Mouse (Mus musculus): ENCODE measurements around the gene Jdp2. TPM values are rescaled to one million over a fixed set of nuclear protein-coding genes. Genes with fewer than 3 reads are reported as not detected.

Jdp2 gene
- polyA plus RNA-seq, 1 experiment: 11.2 TPM

DNA sequence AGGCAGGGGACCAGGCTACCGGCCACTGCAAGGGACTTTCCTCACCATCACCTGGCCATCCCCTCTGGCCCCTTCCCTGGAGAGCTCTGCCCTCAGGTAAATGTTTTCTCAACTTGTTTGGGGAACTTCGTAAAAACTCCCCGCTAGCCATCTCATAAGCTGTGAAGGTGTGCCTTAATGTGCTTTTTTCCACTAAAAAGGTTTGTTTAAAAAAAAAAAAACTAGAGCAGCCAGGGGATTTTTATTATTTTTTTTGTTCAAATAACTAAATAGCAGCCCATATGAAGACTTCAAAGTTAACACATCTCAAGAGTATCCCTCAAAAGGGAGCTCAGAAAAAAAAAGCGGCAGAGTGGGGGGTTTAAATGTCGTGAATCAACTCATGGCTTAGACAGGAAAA is 80.3 kb downstream of the Jdp2 start:
- no peak overlapping the region for H3K27ac ChIP-seq (replicated peaks; ENCODE audit: low read depth, low read length)
- H3K4me3 ChIP-seq (ENCODE audit: insufficient read depth, low read depth, low read length): no peak overlapping the region
- no peaks in the 10 kb centered on the region for H3K4me1 ChIP-seq (ENCODE audit: control insufficient read depth, insufficient read depth, insufficient read length, low read length)

DNA sequence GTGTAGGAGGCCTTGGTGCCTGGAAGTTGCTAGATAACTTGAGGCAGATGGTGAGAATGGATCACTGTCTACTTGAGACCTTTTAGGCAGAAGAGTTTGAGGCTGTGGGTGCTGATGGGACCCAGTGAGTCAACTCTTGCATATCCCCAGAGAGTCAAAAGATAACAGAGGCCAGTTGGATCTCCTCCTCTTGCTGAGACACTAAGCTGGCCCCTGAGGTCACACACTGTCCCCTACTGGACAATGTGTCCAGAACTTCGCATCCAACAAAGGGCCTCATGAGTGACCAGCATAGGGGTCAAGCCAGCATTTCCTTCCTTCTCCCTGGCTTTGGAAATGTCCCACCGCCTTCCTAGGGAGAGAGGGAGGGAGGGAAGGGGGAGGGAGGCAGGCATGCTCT is 81.0 kb downstream of the Jdp2 start:
- Histone ChIP-seq H3K4me1 (ENCODE audit: control insufficient read depth, insufficient read depth, insufficient read length, low read length) (no peaks in the 10 kb centered on the region), H3K4me3 (ENCODE audit: insufficient read depth, low read depth, low read length) (no peak overlapping the region)

DNA sequence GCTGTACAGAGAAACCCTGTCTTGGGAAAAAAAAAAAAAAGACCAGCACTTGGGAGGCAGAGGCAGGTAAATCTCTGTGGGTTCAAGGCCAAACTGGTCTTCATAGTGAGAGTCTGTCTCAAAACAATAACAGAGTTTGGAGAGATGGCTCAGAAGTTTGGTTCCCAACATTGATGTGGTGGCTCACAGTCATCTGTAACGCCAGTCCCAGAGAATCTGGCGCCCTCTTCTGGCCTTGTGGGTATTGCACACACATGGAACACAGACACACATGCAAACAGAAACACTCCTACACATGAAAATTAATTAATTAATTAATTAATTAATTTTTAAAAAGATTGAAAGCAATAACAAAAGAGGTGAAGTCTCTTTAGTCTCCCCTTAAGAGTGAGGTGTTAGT is 83.5 kb downstream of the Jdp2 start:
- Histone ChIP-seq H3K4me1 (ENCODE audit: control insufficient read depth, insufficient read depth, insufficient read length, low read length) (no peaks in the 10 kb centered on the region), H3K4me3 (ENCODE audit: insufficient read depth, low read depth, low read length) (no peak overlapping the region), H3K27ac (replicated peaks; ENCODE audit: low read depth, low read length) (no peak overlapping the region)

More for the DNA sequence above, 81.0 kb downstream of the Jdp2 start:
- H3K27ac ChIP-seq (replicated peaks; ENCODE audit: low read depth, low read length): no peak overlapping the region

DNA sequence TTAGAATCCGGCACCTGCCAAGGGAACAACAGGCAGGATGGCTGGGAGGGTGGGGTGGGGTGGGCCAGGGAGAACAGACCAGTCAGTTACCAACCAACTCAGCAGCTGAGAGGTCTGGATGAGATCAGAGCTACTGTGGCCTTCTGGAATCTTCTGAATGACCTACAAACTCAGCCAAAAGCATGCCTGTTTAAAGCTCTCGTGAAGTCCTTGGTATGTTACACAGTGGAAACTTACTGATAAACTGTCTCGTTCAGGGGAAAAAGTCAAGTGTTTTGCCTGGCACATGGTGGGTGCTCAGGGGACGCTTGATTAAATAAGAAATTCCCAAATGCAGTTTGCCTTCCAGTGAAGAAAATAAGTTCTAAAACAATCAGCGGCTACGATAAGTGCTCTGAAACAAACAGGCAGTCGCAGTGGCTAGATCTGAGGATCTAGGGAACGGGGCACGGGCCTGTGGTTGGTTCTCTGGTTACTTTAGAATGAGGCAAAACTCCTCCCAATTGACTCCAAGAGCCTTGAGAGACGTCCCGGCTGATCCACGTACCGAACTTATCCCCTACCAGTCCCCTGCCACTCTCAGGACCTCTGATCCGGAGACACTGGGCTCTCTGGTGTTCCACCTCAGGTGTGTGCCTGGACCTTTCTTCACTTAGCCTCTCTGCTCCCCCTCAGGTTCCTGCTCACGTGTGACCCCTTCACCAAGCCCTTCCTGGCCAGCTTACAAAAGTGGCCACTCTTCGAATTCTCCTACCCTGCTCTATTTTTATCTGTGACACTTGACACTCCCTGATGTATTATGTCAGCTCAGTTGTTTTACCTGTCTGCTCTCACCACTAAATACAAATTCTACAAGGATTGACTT is 85.8 kb downstream of the Jdp2 start:
- Histone ChIP-seq H3K27ac (replicated peaks; ENCODE audit: low read depth, low read length) (no peak overlapping the region), H3K4me1 (ENCODE audit: control insufficient read depth, insufficient read depth, insufficient read length, low read length) (no peaks in the 10 kb centered on the region), H3K4me3 (ENCODE audit: insufficient read depth, low read depth, low read length) (no peak overlapping the region)

DNA sequence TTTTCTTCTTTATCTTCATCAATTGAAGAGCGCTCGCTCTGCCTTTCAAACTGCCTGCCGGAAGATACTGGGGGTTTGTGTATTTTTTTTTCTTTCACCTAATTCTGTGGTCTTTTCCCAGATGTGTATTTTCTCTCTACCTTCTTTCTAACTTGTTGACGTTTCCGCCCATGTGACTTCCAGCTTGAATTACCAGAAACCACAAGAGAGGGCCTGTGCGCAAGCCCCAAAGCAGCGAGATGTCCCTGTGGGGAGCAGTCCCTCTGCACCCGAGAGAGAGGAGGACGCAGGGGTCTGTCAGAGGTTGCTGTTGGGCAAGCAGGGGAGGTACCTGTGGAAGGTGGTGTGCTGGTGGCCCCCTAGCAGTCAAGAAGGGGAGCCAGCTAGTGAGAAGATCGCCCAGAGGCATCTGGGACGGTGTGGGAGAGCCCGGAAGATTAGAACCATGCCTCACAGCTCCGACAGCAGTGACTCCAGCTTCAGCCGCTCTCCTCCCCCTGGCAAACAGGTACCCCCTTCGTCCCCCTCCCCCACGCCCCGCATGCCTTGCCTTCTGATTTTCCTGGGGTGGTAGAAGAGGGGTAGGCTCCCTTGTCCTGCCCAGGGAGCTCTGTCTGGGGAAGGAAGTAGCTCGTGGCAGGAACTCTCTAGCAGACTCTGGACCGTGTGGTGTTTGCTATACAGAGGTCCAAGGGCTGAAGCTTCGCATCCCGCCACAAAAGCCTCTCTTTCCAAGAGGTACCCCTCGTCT is 87.8 kb downstream of the Jdp2 start, which contains the start of gene Batf:
Gene Batf (plus strand): TSS at position 204 of the 751 bp plus-strand sequence.
- no peaks in the 10 kb centered on the region for H3K4me1 ChIP-seq (ENCODE audit: control insufficient read depth, insufficient read depth, insufficient read length, low read length)
- no peak within 1 kb of the TSS for H3K27ac ChIP-seq (replicated peaks; ENCODE audit: low read depth, low read length)

DNA sequence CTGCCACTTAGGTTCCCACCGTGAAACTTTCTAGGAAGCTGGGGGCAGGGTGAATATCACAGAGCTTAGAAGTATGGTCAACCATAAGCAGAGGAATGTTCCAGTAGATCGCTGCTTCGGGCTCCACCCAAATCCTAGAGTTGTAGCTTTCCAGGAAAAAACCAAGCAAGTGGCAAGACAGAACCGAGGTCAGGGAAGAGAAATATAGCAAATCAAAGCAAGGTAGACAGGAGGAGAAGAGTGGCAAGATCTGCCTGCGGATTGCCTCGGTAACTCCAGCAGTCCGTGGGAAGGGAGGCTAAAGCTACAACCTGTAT is 88.3 kb downstream of the Jdp2 start:
- Histone ChIP-seq H3K4me3 (ENCODE audit: insufficient read depth, low read depth, low read length) (peak overlapping the region; percentile 38), H3K27ac (replicated peaks; ENCODE audit: low read depth, low read length) (no peak overlapping the region), H3K4me1 (ENCODE audit: control insufficient read depth, insufficient read depth, insufficient read length, low read length) (no peaks in the 10 kb centered on the region)

More for the DNA sequence above, 87.8 kb downstream of the Jdp2 start, which contains the start of gene Batf:
- H3K4me3 ChIP-seq (ENCODE audit: insufficient read depth, low read depth, low read length): peak within 1 kb of the TSS; percentile 40

DNA sequence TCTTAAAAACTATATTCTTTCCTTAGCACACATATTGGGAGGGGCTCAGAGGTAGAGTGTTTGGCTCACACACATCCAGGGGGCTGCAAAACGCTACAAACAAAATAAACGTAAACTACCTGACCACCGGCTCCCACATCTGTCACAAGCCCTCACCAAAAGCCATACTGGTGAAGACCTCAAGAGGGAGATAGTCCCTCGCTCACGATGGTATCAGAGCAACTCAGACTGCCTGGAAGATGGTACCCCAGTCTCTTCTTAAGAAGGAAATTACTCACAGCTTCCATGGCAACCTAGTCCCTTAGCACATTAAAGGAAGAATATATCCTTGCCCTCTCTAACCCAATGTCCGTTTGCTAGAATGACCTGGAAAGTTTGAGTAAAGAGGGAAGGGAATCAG is 89.0 kb downstream of the Jdp2 start:
- Histone ChIP-seq H3K4me1 (ENCODE audit: control insufficient read depth, insufficient read depth, insufficient read length, low read length) (no peaks in the 10 kb centered on the region), H3K27ac (replicated peaks; ENCODE audit: low read depth, low read length) (no peak overlapping the region), H3K4me3 (ENCODE audit: insufficient read depth, low read depth, low read length) (no peak overlapping the region)

Other genes starting within 250 kb of the Jdp2 start
- 96.7 and 126 TPM in 2 replicates for gene Tmed10, start 224.2 kb upstream of the Jdp2 start, polyA plus RNA-seq (2012; ENCODE audit: insufficient read depth, insufficient read length, missing spikeins)
- 10.7 and 154 TPM in 2 replicates for gene Fos, start 125.1 kb upstream of the Jdp2 start, polyA plus RNA-seq (2012; ENCODE audit: insufficient read depth, insufficient read length, missing spikeins)
- gene Batf, start 87.6 kb downstream of the Jdp2 start, polyA plus RNA-seq (2012; ENCODE audit: insufficient read depth, insufficient read length, missing spikeins): 1.1 and 1.2 TPM in 2 replicates
- not detected in 2 replicates for gene Flvcr2, start 147.5 kb downstream of the Jdp2 start, polyA plus RNA-seq (2012; ENCODE audit: insufficient read depth, insufficient read length, missing spikeins)
- 20.7 and 23.3 TPM in 2 replicates for gene Erg28, start 225.5 kb downstream of the Jdp2 start, polyA plus RNA-seq (2012; ENCODE audit: insufficient read depth, insufficient read length, missing spikeins)
- 10.7 and 12.2 TPM in 2 replicates for gene Ttll5, start 225.6 kb downstream of the Jdp2 start, polyA plus RNA-seq (2012; ENCODE audit: insufficient read depth, insufficient read length, missing spikeins)

All from brown adipose tissue, adult 24 weeks (tissue).